Mouse (Mus musculus) heart, embryonic 11.5 days (tissue): ENCODE results near the gene Zfp148. TPM values are rescaled to one million over a fixed set of nuclear protein-coding genes. Genes with fewer than 3 reads are reported as not detected.

ENCODE experiments used
- ATAC-seq: fragments of 200-750 bp; cut with Nextera tagmentation; replicated peaks from 2 replicates; pipeline ENCODE4 v1.8.0; 2017; ENCODE audit warnings: moderate library complexity; ENCODE audit not compliant: insufficient number of reproducible peaks, low FRiP score, low TSS enrichment
- H3K27ac ChIP-seq: fragments of 300-500 bp; sonication (generic); 2 replicates; pipeline ENCODE4 v1.5.1; 2014; ENCODE audit warnings: mild to moderate bottlenecking, low read depth, low read length
- H3K27me3 ChIP-seq: fragments of 300-500 bp; sonication (generic); 2 replicates; pipeline ENCODE4 v1.6.1; 2014; ENCODE audit warnings: mild to moderate bottlenecking, low read length, mixed read lengths; ENCODE audit not compliant: control insufficient read depth, insufficient read depth
- H3K36me3 ChIP-seq: fragments of 300-500 bp; sonication (generic); 2 replicates; pipeline ENCODE4 v1.6.1; 2014; ENCODE audit warnings: mild to moderate bottlenecking, low read length, moderate library complexity, mixed read lengths; ENCODE audit not compliant: control insufficient read depth, insufficient read depth
- H3K4me1 ChIP-seq: fragments of 300-500 bp; sonication (generic); 2 replicates; pipeline ENCODE4 v1.6.1; 2014; ENCODE audit warnings: low read length; ENCODE audit not compliant: control insufficient read depth, insufficient read depth
- H3K4me2 ChIP-seq: fragments of 300-500 bp; sonication (generic); 2 replicates; pipeline ENCODE4 v1.6.1; 2014; ENCODE audit warnings: mild to moderate bottlenecking, moderate library complexity
- H3K4me3 ChIP-seq: fragments of 300-500 bp; sonication (generic); 2 replicates; pipeline ENCODE4 v1.5.1; 2014; ENCODE audit warnings: low read depth, low read length
- H3K9ac ChIP-seq: fragments of 300-500 bp; sonication (generic); 2 replicates; pipeline ENCODE4 v1.6.1; 2014; ENCODE audit warnings: mild to moderate bottlenecking, low read depth, low read length, moderate library complexity
- H3K9me3 ChIP-seq: fragments of 300-500 bp; sonication (generic); replicated peaks from 2 replicates; pipeline ENCODE4 v1.6.1; 2016; ENCODE audit warnings: low read length; ENCODE audit not compliant: control insufficient read depth
- WGBS: fragments of 180-500 bp; shearing (Covaris S2); extraction: QIAGEN DNeasy Blood & Tissue Kit; methylation state at CpG from one replicate; pipeline ENCODE4 v1.1.7; 2014; ENCODE audit not compliant: insufficient replicate concordance; 5-methylcytosine and 5-hydroxymethylcytosine counted together
- polyA plus RNA-seq: library from polyadenylated mRNA; unstranded; fragments of >200 nt; fragmentation: Nextera tagmentation; extraction: Ambion mirVana; gene quantifications from 2 replicates; pipeline ENCODE4 v1.2.1, GENCODE M21; 2014

Gene Zfp148
- polyA plus RNA-seq, 1 experiment from 2014 or later = 37.8 TPM

- ATAC-seq = no peak
Measured at GRCm38 (mm10) chr16:33537499-33538225, 157.0 kb downstream of the Zfp148 start.

GRCm38 (mm10) chr16:33544346-33544745 lies 163.7 kb downstream of the Zfp148 start:
- H3K9me3 ChIP-seq = no peaks in the 10 kb centered on the region
- WGBS = 81% methylated on average over 2 of the region's 2 CpGs
- no peaks in the 10 kb centered on the region for H3K4me1 ChIP-seq
- ATAC-seq = no peak
- no peak overlapping the region for H3K27ac ChIP-seq
- H3K4me3 ChIP-seq = no peak overlapping the region
- no peak overlapping the region for H3K9ac ChIP-seq
- H3K4me2 ChIP-seq = no peak overlapping the region
- H3K27me3 ChIP-seq = no peaks in the 10 kb centered on the region
- no peaks in the 10 kb centered on the region for H3K36me3 ChIP-seq

More at GRCm38 (mm10) chr16:33537499-33538225, 157.0 kb downstream of the Zfp148 start:
- H3K9me3 ChIP-seq = no peaks in the 10 kb centered on the region
- H3K27ac ChIP-seq = no peak overlapping the region
- WGBS = 81% methylated on average over 21 of the region's 21 CpGs
- no peaks in the 10 kb centered on the region for H3K36me3 ChIP-seq
- H3K4me3 ChIP-seq = no peak overlapping the region
- no peaks in the 10 kb centered on the region for H3K4me1 ChIP-seq
- no peaks in the 10 kb centered on the region for H3K27me3 ChIP-seq
- no peak overlapping the region for H3K4me2 ChIP-seq
- no peak overlapping the region for H3K9ac ChIP-seq

- H3K9me3 ChIP-seq = no peaks in the 10 kb centered on the region
- whole genome bisulfite sequencing = 83% methylated on average over 4 of the region's 4 CpGs
- no peak overlapping the region for H3K27ac ChIP-seq
- no peak overlapping the region for H3K4me3 ChIP-seq
- no peaks in the 10 kb centered on the region for H3K4me1 ChIP-seq
- no peak overlapping the region for H3K9ac ChIP-seq
- H3K36me3 ChIP-seq = no peaks in the 10 kb centered on the region
- H3K4me2 ChIP-seq = no peak overlapping the region
- ATAC-seq = no peak
- no peaks in the 10 kb centered on the region for H3K27me3 ChIP-seq
Measured at GRCm38 (mm10) chr16:33545530-33545929, 164.9 kb downstream of the Zfp148 start.

- ATAC-seq = no peak
- 72% methylated on average over 9 of the region's 9 CpGs for WGBS
- H3K27ac ChIP-seq = no peak overlapping the region
Measured at GRCm38 (mm10) chr16:33553689-33554342, 173.2 kb downstream of the Zfp148 start.

More at GRCm38 (mm10) chr16:33553689-33554342, 173.2 kb downstream of the Zfp148 start:
- Histone ChIP-seq H3K9ac (no peak overlapping the region), H3K4me3 (no peak overlapping the region), H3K4me1 (no peaks in the 10 kb centered on the region), H3K27me3 (no peaks in the 10 kb centered on the region), H3K9me3 (no peaks in the 10 kb centered on the region), H3K4me2 (no peak overlapping the region), H3K36me3 (no peaks in the 10 kb centered on the region)

Other genes with a start within 250 kb of the Zfp148 start
- 15.1 and 17.2 TPM in 2 replicates for gene Osbpl11, start 195.8 kb upstream of the Zfp148 start, polyA plus RNA-seq
- 75.2 and 93.8 TPM in 2 replicates for gene Snx4, start 129.4 kb upstream of the Zfp148 start, polyA plus RNA-seq
- 1.6 and 2.0 TPM in 2 replicates for gene Slc12a8, start 136.5 kb downstream of the Zfp148 start, polyA plus RNA-seq